Mouse (Mus musculus) megakaryocyte, embryonic 14.5 days (primary cell): ENCODE results near the gene Dpp8. TPM values are rescaled to one million over a fixed set of nuclear protein-coding genes. Genes with fewer than 3 reads are reported as not detected.

Experiments used
- H3K27me3 ChIP-seq: replicated peaks from 2 replicates; pipeline ENCODE3; 2012; ENCODE audit warnings: inconsistent platforms
- H3K36me3 ChIP-seq: replicated peaks from 2 replicates; pipeline ENCODE3; 2012; ENCODE audit warnings: low read length, inconsistent platforms, mixed read lengths
- H3K4me1 ChIP-seq: 2 replicates; pipeline ENCODE4 v1.6.1; 2012; ENCODE audit warnings: inconsistent platforms
- H3K4me3 ChIP-seq: replicated peaks from 2 replicates; pipeline ENCODE3; 2012; ENCODE audit warnings: moderate library complexity, mild to moderate bottlenecking, inconsistent platforms
- H3K9me3 ChIP-seq: 2 replicates; pipeline ENCODE4 v1.6.1; 2012; ENCODE audit warnings: inconsistent platforms
- FLI1 ChIP-seq: IDR thresholded peaks from 2 replicates; pipeline ENCODE4 v1.6.1; 2012; ENCODE audit warnings: low read length, inconsistent platforms, mixed read lengths
- GATA1 ChIP-seq: IDR thresholded peaks from 3 replicates; pipeline ENCODE4 v1.6.1; 2012; ENCODE audit warnings: mixed read lengths, low read length, inconsistent platforms, borderline replicate concordance
- polyA plus RNA-seq: library from polyadenylated mRNA; stranded (reverse); fragments of >175 nt; gene quantifications from 2 replicates; pipeline ENCODE4 v1.2.3, GENCODE M21; 2012; ENCODE audit warnings: low replicate concordance; ENCODE audit not compliant: insufficient read depth

The Dpp8 gene
- polyA plus RNA-seq, 1 experiment, result 2.4 TPM

GRCm38 (mm10) chr9:65011304-65011703 lies 20.9 kb upstream of the Dpp8 start:
- peaks cover 24% of the 10 kb centered on the region for H3K36me3 ChIP-seq

DNA sequence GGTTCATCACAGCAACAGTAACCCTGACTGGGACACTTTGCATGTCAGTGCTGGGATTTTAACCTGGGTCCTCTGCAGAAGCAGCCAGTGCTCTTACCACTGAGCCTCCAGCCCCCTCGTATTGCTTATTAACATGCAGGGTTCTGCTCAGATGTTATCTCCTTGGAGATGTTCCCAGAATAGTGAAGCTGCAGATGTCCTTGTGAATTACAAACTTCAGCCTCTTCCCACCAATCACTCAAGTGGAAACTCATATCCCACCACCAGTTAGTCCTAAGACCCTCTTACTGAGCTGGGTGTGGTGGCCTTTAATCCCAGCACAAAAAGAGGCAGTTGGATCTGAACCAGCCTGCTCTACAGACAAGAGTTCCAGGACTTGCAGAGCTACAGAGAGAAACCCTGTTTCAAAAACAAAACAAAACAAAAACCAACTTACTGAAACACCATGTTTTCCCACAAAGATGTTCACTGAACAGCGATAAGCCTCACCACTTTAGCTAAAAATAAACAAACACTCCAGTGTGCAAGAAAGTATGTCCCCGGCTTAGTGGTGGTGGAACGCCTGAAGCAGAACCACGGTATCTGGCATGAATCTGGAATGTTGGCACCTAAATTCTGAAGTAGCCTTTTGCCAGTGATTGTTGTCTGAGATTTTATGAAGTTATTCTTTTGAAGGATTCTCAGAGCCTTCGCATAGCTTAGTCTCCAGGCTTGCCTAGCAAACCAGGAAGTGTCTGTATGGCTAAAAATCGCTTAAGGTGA lies 16.6 kb upstream of the Dpp8 start:
- Histone ChIP-seq H3K36me3 (no peaks in the 10 kb centered on the region), H3K4me1 (peaks cover 82% of the 10 kb centered on the region), H3K27me3 (no peaks in the 10 kb centered on the region), H3K4me3 (no peak overlapping the region), H3K9me3 (no peaks in the 10 kb centered on the region)
- TF ChIP-seq GATA1 (no peak), FLI1 (no peak)

More at GRCm38 (mm10) chr9:65011304-65011703, 20.9 kb upstream of the Dpp8 start:
- no peak for TF ChIP-seq FLI1
- TF ChIP-seq GATA1, result no peak
- Histone ChIP-seq H3K27me3 (no peaks in the 10 kb centered on the region), H3K4me3 (no peak overlapping the region), H3K4me1 (peaks cover 46% of the 10 kb centered on the region), H3K9me3 (0 out of 2 replicates have a peak, but pooled peaks cover 4% of the 10 kb centered on the region)

- Histone ChIP-seq H3K27me3 (no peaks in the 10 kb centered on the region), H3K36me3 (no peaks in the 10 kb centered on the region), H3K9me3 (no peaks in the 10 kb centered on the region), H3K4me3 (no peak overlapping the region), H3K4me1 (peaks cover 80% of the 10 kb centered on the region)
- TF ChIP-seq FLI1, result no peak
- TF ChIP-seq GATA1, result no peak
These were observed 15.8 kb upstream of the Dpp8 start for GRCm38 (mm10) chr9:65016241-65016977.

DNA sequence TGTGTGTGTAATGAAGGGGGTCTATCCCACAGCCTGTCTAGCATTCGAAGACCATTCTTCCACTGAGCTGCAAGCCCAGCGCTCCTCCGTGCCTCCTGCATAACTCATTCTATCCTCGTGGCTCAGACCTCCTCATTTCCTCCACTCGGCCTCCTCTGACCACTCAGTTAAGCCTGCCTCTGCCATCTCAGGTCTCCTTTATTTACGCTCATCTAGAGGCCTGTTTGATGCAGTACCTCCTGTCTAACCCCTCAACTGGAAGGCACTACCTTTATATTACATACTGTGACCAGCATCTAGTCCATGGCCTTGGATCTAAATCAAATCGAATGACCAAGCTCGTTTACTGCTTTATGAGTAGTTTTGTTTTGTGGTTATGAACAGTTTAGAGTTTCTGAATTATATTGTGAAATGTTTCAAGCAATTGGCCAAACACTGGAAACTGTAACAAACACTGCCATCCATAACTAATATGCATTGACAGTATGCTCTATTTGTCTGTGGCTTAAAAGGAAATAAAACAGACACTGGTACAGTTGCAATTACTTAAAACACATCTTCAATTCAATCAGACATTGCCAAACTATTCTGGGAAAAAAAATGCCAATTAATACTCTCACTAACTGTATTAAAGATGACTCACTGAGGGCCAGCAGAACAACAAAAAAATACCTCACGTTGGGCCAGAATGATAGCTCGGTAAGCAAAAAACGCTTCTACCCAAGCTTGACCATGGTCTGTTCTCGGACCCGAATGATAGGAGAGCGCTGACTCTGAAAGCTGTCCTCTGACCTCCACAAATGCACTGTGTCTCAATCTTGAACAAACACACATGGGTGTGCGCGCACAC lies 15.0 kb upstream of the Dpp8 start:
- Histone ChIP-seq H3K4me1 (peaks cover 78% of the 10 kb centered on the region), H3K27me3 (no peaks in the 10 kb centered on the region), H3K4me3 (no peak overlapping the region), H3K36me3 (no peaks in the 10 kb centered on the region), H3K9me3 (no peaks in the 10 kb centered on the region)
- no peak for TF ChIP-seq FLI1
- no peak for TF ChIP-seq GATA1

DNA sequence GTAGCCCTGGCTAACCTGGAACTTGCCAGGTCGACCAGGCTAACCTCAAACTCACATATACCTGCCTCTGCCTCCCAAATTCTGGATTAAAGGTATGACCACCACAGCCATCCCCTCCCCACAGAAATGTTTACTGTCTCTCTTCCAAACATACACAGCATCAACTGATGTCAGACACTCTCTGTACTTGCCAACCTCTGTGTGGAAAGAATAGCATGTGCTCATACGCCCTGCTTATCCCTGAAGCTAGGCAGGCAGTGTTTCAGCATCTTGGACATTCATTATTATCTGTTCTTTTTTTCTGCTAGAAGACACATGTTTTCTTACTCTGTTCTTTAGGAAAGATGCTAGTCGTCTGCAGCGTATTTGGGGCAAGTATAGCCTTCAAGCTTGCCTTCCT lies 14.3 kb upstream of the Dpp8 start:
- TF ChIP-seq FLI1, result no peak
- TF ChIP-seq GATA1, result no peak
- Histone ChIP-seq H3K4me3 (no peak overlapping the region), H3K9me3 (no peaks in the 10 kb centered on the region), H3K27me3 (no peaks in the 10 kb centered on the region), H3K4me1 (peaks cover 85% of the 10 kb centered on the region), H3K36me3 (no peaks in the 10 kb centered on the region)

GRCm38 (mm10) chr9:65018588-65019121 lies 13.6 kb upstream of the Dpp8 start:
- Histone ChIP-seq H3K27me3 (no peaks in the 10 kb centered on the region), H3K9me3 (no peaks in the 10 kb centered on the region), H3K36me3 (no peaks in the 10 kb centered on the region), H3K4me1 (peaks cover 81% of the 10 kb centered on the region), H3K4me3 (peak overlapping the region; percentile 29)
- TF ChIP-seq GATA1, result no peak
- TF ChIP-seq FLI1, result no peak

DNA sequence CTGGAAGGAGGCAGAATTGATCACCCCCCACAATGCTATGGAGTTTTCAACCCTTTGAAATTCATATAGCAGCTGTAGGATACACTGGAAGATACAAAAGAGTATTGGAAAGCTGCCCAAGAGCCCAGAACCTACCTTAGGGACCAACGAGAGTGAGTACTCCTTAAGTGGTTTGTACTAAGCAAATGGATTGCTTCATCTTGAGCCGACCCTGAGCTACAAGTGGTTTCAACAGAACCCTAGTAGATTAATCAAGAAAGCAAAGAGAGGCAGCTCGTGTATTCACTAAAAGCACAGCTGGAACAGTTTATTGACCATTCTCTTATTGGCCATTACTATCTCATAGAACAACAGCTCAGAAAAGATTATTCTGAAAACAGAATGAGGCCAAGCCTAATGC lies 13.1 kb upstream of the Dpp8 start:
- Histone ChIP-seq H3K27me3 (no peaks in the 10 kb centered on the region), H3K4me3 (no peak overlapping the region), H3K9me3 (no peaks in the 10 kb centered on the region), H3K4me1 (peaks cover 80% of the 10 kb centered on the region), H3K36me3 (no peaks in the 10 kb centered on the region)
- TF ChIP-seq FLI1, result no peak

DNA sequence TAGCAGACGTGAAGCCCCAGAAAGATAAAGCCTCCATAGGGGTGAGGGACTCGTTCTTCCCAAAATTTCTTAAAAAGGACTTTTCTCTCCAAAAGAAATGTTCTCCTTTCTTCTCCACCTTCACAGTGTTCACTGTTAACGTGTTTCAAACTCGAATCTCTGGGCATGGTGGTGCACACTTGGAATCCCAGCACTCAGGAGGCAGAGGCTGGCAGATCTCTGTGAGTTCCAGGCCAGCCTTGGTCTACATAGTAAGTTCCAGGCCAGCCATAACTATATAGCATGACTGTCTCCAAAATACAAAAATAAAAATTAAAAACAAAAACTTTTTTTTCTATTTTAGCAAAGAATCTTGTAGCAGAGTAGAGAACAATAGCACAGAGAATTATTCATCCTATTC lies 12.1 kb upstream of the Dpp8 start:
- Histone ChIP-seq H3K4me1 (peaks cover 77% of the 10 kb centered on the region), H3K36me3 (no peaks in the 10 kb centered on the region), H3K9me3 (peaks cover 2% of the 10 kb centered on the region; the same call in 1 of the 2 replicates), H3K27me3 (no peaks in the 10 kb centered on the region), H3K4me3 (no peak overlapping the region)
- TF ChIP-seq GATA1, result no peak
- TF ChIP-seq FLI1, result no peak
